Mouse (Mus musculus): ENCODE results near the gene Apon.
"Not testable (repeated sequence)": the region's sequence is repeated elsewhere in the genome, so short reads cannot be mapped to it uniquely, and the experiment has no call there.

Apon gene

DNA sequence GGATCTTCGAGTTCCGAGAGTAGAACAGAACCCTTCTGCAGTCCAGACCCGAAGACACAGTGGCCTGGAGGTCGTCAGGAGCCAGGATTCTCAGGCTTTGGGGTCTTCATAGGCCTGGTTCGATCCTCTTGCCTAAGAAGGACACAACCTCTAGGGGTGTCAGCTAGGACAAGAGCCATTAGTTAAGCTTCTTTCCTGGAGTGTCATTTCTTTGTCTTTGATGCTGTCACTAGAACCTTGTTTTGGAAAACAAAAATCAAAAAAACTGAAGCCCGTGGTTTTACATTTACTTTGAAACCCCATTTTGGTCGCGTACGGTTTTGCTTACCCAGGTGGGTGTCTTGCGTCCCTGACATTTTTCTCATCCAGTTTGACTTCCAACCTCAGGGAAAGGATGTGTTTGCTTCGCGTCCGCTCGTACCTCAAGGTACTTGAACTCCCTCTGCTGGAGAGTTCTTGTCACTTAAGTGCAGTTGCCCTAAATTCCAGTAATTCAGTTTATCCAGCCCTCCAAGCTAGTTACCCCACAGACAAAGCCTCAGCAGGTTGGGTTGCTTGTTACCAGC is 21.4 kb upstream of the Apon start:
- peak; percentile 28 to 77 for DNase-seq (ENCODE audit: low spot score in 2 of 2)

DNA sequence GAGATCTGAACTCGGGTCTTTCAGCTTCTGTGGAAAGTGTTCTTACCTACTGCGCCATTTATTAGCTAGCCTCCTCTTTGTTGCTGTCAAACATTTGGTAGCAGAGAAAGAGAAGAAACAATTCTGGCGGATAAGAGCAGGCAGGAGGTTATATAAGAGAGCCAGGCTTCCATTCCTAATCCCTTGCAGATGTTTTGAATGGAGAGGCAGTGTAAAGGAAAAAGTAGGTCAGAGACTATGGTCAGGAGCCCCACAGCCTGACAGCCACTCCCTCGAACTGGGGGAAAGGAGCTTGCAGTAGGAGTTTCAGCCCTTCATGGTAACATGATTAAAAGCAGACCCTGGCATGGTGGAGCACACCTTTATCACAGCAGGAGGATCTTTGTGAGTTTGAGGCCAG is 17.6 kb upstream of the Apon start:
- no peak for DNase-seq (ENCODE audit: low spot score in 2 of 2)

GRCm38 (mm10) chr10:128237807-128238480 is 16.0 kb upstream of the Apon start:
- DNase-seq (ENCODE audit: low spot score in 2 of 2) = peak; percentile 14 to 22

DNA sequence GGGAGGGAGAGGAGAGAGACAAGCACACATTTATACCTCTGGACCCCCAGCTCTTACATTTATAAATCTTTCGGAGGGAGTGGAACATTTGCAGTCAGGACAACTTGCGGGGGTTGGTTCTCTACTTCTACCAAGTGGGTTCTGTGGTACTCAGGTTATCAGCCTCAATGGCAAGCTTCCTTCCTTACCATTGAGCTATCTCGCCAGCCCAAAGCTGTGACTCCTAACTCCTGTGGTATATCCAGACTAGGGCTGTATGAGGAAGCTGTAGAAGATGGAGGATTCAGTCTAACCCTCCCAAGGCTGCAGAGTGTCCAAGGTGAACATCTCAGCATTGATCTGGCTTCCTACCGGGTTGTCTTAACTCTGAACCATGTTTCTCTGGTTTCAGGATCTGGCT is 14.8 kb upstream of the Apon start:
- DNase-seq (ENCODE audit: low spot score in 2 of 2) = no peak

GRCm38 (mm10) chr10:128240131-128240530 is 13.8 kb upstream of the Apon start:
- DNase-seq (ENCODE audit: low spot score in 2 of 2) = no peak

- no peak for DNase-seq (ENCODE audit: low spot score in 2 of 2)
Observed at GRCm38 (mm10) chr10:128243252-128243651, 10.6 kb upstream of the Apon start.

GRCm38 (mm10) chr10:128244121-128244520 is 9.8 kb upstream of the Apon start:
- DNase-seq (ENCODE audit: low spot score in 2 of 2) = no peak

GRCm38 (mm10) chr10:128247020-128247732 is 6.7 kb upstream of the Apon start:
- no peak for DNase-seq (ENCODE audit: low spot score in 2 of 2)

GRCm38 (mm10) chr10:128250565-128250964 is 3.3 kb upstream of the Apon start:
- DNase-seq (ENCODE audit: low spot score in 2 of 2) = no peak

- DNase-seq (ENCODE audit: low spot score in 2 of 2) = no peak
Observed at GRCm38 (mm10) chr10:128255925-128256324, 2.0 kb downstream of the Apon start.

- DNase-seq (ENCODE audit: low spot score in 2 of 2) = no peak
Observed at GRCm38 (mm10) chr10:128256328-128256727, 2.4 kb downstream of the Apon start.

DNA sequence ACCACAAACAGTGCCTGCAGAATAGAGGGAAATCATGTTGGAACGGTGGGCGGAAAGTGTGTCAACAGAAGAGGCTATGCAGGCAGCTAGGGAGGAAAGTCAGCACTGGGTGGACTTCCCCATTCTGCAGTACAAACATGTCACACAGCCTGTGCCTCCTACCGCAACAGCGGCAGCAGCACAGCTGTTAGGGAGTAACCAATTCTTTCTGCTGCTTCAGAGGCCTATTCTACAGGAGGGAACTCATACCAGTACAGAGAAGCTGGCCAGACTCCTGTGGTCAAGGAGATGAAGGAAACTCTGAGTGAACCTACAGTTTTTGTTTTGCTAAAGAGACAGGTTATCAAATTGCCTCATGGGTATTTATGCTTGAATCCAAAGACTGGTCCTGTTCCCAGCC is 5.1 kb downstream of the Apon start:
- DNase-seq (ENCODE audit: low spot score in 2 of 2) = no peak

GRCm38 (mm10) chr10:128259946-128260345 is 6.0 kb downstream of the Apon start:
- DNase-seq (ENCODE audit: low spot score in 2 of 2) = no peak

DNA sequence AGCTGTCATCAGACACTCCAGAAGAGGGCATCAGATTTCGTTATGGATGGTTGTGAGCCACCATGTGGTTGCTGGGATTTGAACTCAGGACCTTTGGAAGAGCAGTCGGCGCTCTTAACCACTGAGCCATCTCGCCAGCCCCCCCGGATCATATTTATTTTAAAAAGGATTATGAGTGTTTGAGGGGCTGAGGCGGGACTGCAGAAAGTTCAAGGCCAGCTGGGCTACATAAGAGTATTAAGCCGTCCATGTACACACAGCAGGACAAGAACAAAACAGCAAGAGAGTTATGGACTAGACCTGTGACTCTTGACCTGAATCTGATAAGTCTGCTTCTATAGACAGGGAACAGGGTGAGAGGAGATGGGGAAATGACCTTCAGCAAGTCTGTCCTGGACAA is 6.5 kb downstream of the Apon start:
- DNase-seq (ENCODE audit: low spot score in 2 of 2) = not testable (repeated sequence)

GRCm38 (mm10) chr10:128262300-128262699 is 8.4 kb downstream of the Apon start:
- no peak for DNase-seq (ENCODE audit: low spot score in 2 of 2)

- peak; percentile 13 to 15 for DNase-seq (ENCODE audit: low spot score in 2 of 2)
Observed at GRCm38 (mm10) chr10:128263393-128264310, 9.8 kb downstream of the Apon start.

- no peak for DNase-seq (ENCODE audit: low spot score in 2 of 2)
Observed at GRCm38 (mm10) chr10:128268371-128268770, 14.5 kb downstream of the Apon start, which contains the start of gene Apof. Apof (plus strand) TSS chr10:128268671.

DNA sequence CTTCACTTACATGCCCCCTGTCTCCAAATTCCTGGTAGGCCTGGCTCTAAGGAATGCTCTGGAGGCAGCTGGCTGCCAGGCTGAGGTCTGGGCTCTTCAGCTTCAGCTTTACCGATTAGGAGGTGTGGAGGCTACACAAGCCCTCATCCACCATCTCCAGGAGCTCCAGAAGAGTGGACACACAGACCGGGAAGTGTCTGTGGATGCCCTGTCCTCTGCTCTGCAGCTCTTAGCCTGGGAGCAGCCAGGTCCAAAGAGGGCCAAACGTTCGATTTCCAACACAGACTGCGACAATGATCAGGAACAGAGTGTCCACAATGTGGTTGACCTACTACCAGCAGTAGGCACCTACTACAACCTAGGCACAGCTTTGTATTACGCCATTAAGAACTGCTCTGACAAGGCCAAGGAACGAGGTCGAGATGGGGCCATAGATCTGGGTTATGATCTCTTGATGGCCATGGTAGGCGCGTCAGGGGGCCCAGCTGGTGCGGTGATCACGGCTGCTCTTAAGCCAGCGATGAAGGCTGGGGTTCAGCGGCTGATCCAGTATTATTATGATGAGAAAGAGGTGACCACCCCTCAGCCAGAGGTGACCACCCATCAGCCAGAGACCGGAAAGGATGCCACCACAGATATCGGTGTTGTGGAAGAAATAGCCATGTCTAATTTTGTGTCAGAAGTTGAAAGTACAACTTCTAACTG is 15.5 kb downstream of the Apon start:
- no peak for DNase-seq (ENCODE audit: low spot score in 2 of 2)

DNA sequence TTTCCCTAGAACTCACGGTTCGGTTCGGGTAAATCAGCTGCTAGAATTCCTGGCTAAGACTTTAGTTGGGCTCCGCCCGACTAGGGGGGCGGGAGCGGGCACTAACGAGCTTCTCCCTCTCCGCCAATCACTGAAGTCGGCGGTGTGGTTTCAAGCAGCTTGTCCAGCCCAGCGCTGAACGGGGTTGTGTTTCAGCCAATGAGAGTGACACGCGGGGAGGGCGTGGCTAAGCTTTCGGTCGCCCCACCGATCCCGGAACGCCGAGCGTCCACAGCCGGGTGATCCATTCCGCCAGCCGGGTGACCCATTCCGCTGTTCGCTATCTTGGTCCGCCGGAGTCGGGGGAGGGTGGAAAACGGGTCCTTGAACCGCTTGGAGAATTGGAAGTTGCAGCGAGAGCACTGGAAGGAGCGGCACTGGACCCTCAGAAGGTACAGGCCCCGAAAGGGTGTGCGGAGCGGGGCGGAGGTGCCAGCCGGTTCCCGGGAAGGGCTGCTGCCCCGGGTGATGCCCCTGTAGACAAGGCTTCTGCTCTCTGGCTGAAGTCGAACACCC is 16.5 kb downstream of the Apon start, which contains the start of gene Stat2:
Gene Stat2 (plus strand): TSS at position 273 of the 555 bp plus-strand sequence.
- peak; percentile 94 to 98 for DNase-seq (ENCODE audit: low spot score in 2 of 2)

DNA sequence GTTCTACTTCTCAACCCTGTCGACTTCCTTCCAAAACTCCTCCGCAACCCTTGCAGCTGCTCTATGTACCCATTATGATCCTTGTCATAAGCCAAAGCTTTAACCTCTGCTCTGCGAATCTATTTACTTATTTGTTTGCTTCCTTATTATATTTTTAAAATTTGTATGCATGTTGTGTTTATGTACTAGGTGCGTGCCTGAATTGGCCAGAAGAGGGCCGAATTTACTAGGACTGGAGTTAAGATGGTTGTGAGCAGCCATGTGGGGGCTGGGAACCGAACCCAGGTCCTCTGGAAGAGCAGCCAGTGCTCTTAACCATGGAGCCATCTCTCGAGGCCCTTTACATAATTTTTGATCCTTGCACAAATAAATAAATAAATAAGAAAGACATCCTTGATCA is 17.0 kb downstream of the Apon start:
- no peak for DNase-seq (ENCODE audit: low spot score in 2 of 2)

GRCm38 (mm10) chr10:128271883-128272282 is 18.0 kb downstream of the Apon start:
- no peak for DNase-seq (ENCODE audit: low spot score in 2 of 2)
